Mouse (Mus musculus): Measurements from ENCODE around the gene E130218I03Rik.

E130218I03Rik gene

DNA sequence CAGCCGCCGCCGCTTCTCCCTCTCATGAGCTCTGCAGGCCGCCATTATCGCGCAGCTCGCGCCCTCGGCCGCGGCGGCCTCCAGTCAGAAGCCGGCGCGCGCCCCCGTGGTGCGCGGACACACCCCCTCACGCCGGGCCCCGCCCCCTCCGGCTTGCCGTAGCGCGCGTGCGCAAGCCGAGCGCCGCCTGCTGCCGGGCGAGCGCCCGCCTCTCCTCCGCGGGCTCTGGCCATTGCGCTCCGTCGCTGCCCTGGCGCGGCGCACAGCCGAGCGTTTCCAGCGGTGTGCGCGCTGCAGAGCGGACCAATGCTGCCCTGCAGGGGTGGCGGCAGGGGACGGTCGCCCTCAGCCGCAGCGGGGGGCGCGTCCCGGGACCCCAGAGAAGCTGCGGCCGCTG lies 43.7 kb downstream of the E130218I03Rik start:
- DNase-seq (ENCODE audit: low spot score in 2 of 2) = peak; percentile 89 to 96

DNA sequence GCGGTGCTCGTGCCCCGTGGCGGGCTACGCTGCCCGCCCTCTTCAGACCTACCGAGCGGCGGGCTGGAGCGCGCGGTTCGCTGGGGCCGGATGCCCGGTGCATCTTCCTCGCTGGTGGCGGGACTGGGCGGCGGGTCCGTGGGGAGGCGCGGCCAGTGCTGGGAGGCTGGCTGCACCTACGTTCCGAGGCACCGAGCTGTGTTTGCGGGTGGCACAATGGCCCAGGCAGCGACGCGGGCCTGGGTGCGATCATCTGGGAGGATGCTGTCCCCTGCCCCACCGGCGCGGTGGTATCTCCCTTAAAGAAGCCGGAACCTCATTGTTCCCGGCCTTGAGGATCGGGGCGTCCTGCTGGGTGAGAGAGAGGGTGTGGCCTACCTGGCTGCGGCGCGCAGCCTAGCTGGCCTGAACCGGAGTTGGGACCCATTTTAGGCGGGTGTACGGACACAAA lies 44.1 kb downstream of the E130218I03Rik start, which contains the start of gene Pdik1l:
Gene Pdik1l, minus strand, starts transcription at position 321 of the 451 bp plus-strand sequence.
- DNase-seq (ENCODE audit: low spot score in 2 of 2) = peak; percentile 59 to 62

DNA sequence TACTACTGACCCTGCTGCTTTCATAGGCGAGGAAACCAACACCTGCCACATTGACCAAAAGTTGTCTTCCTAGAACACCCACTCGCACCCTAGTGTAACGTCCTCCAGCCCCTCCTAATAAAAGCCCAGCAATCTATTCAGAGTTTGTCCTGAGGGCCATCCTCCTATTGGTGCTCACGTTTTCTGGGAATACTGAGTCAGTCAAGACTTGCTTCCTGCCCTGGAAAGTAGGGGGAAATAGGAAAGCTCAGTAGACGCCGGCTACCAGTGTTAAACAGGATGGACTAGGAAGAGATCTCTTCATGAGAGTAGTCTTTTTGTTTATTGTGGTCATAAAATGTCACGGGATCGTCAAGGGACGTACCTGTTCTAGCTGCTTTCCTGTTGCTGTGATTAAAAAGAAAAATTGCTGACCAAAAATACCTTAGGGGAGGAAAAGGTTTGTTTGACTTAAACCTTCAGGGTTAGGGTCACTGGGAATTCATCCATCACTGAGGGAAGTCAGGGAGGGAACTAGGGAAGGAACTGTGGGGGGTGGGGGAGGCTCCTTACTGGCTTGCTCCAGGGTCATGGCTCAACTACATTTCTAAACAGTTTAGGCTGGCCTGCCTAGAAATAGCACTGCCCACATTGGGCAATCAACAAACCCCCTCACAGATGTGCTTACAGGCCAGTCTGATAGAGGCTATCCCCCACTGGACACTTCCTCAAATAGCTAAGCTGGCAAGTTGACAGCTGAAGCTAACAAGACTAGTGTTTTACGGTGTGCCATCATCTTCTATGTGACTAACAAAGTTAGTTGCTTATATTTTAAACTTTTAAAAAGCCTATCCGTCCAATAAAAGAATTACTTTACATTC lies 45.2 kb downstream of the E130218I03Rik start:
- no peak for DNase-seq (ENCODE audit: low spot score in 2 of 2)

DNA sequence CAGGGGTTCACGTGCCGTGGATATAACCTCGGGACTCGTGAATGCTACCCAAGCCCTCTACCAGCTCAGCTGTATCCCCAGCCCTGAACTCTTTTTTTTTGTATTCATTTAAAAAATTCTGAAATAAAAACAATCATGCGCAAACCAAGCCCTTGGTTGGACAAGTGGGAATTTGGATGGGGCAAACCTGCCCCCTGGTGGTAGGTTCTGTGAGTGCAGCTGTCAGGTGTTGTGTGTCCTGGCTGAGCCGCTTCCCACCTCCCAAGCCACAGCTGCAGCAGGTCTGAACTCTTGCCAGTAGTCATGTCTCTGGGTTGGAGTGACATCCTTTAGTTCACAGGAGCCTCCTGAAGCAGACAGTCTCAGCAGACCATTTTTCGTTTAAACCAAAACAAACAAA lies 48.6 kb downstream of the E130218I03Rik start:
- peak in 1 of 2 experiments; percentile 57 for DNase-seq (ENCODE audit: low spot score in 2 of 2)

DNA sequence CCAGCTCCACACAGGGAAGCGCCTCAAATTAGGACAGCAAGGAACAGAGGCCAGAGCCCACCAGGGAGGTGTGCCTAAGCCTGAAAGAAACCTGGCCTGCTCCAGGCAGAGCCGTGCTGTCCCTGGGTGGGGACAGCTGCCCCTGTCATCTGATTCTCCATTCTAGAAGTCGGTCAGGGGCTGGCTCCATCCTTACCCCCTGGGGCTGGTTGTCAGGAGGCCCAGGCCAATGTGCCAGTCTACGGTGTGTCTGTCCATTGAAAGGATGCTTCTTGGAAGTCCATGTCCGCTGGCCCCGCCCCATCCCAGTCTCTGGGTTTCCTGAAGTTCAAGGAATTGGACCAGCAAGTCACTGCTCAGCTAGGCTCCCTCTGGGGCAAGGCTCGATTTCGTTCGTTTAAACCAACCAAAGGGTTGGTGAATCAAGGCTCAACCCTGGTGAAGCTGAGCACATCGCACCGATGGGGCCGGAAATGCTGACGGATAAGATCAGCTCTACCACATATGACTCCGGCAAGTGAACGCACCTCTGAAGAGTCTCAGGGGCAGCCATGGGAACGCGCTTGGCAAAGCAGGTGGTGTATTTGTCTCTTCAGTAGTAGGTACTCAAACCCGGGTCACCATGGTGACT lies 49.7 kb downstream of the E130218I03Rik start:
- no peak for DNase-seq (ENCODE audit: low spot score in 2 of 2)

DNA sequence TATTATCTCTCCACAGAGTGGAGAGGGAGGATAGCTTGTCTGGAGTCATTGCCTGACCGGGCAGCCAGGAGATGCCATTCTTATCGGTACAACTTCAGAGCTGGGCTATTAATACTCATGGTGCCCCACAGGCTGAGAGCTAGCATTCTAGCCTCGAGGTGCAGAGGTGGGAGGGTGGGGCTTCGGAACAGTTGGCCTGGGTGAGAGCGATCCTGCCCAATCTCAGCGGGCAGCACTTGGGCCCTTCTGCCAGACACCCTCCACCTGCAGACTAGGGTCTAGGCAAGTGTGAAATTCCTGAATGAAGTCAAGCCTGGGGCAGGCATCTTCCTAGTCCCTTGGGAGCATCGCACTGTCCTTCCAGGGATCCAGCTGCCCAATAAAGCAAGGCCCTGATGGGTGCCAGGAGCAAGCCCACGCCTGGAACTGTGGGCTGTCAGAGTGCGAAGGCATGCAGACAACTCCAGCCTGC lies 50.3 kb downstream of the E130218I03Rik start:
- DNase-seq (ENCODE audit: low spot score in 2 of 2) = no peak
